Mouse (Mus musculus) regulatory T cell (primary cell): ENCODE results near the gene Gstp1.
"Not testable (repeated sequence)": the region's sequence is repeated elsewhere in the genome, so short reads cannot be mapped to it uniquely, and the experiment has no call there.

ENCODE experiments used
- in situ Hi-C: fragments of 300-600 bp; cut with MboI, MseI; formaldehyde crosslinking; loops from one replicate; pipeline ENCODE4 v1.15.1; 2025; ENCODE audit warnings: high pct_unique_total_duplicates

Gstp1 gene

GRCm38 (mm10) chr19:4037788-4038232, at the start of gene Gstp1:
TSS of gene Gstp1 (minus strand) at chr19:4037985.
- in situ Hi-C loops, result no loop called here

- in situ Hi-C loops, result no loop called here
These were observed 49.3 kb upstream of the Gstp1 start for GRCm38 (mm10) chr19:4087090-4087489.

GRCm38 (mm10) chr19:4086156-4086555, 48.4 kb upstream of the Gstp1 start:
- in situ Hi-C loops, result no loop called here

- in situ Hi-C loops, result no loop called here
These were observed 47.2 kb upstream of the Gstp1 start for GRCm38 (mm10) chr19:4084984-4085383.

- in situ Hi-C loops, result no loop called here
These were observed 46.0 kb upstream of the Gstp1 start for GRCm38 (mm10) chr19:4083826-4084225.

- in situ Hi-C loops, result no loop called here
These were observed 45.5 kb upstream of the Gstp1 start for GRCm38 (mm10) chr19:4083316-4083715.

GRCm38 (mm10) chr19:4082219-4082965, 44.6 kb upstream of the Gstp1 start:
- in situ Hi-C loops, result no loop called here

- in situ Hi-C loops, result no loop called here
These were observed 43.6 kb upstream of the Gstp1 start, which contains the start of gene Cabp2 for GRCm38 (mm10) chr19:4081394-4081793. TSS of gene Cabp2 (plus strand) at chr19:4081578.

GRCm38 (mm10) chr19:4080511-4081009, 42.8 kb upstream of the Gstp1 start:
- in situ Hi-C loops, result no loop called here

GRCm38 (mm10) chr19:4079594-4079993, 41.8 kb upstream of the Gstp1 start:
- in situ Hi-C loops, result no loop called here

- in situ Hi-C loops, result no loop called here
These were observed 37.7 kb upstream of the Gstp1 start for GRCm38 (mm10) chr19:4075531-4075930.

- in situ Hi-C loops, result no loop called here
These were observed 35.1 kb upstream of the Gstp1 start for GRCm38 (mm10) chr19:4072706-4073424.

- in situ Hi-C loops, result no loop called here
These were observed 33.6 kb upstream of the Gstp1 start for GRCm38 (mm10) chr19:4071406-4071805.

- in situ Hi-C loops, result no loop called here
These were observed 33.0 kb upstream of the Gstp1 start for GRCm38 (mm10) chr19:4070756-4071155.

- in situ Hi-C loops, result no loop called here
These were observed 32.5 kb upstream of the Gstp1 start for GRCm38 (mm10) chr19:4070311-4070710.

- in situ Hi-C loops, result no loop called here
These were observed 31.1 kb upstream of the Gstp1 start for GRCm38 (mm10) chr19:4068717-4069410.

- in situ Hi-C loops, result not testable (repeated sequence)
These were observed 30.5 kb upstream of the Gstp1 start for GRCm38 (mm10) chr19:4068242-4068641.

- in situ Hi-C loops, result no loop called here
These were observed 29.1 kb upstream of the Gstp1 start for GRCm38 (mm10) chr19:4066877-4067276.

GRCm38 (mm10) chr19:4066280-4066679, 28.5 kb upstream of the Gstp1 start:
- in situ Hi-C loops, result no loop called here

GRCm38 (mm10) chr19:4064501-4064900, 26.7 kb upstream of the Gstp1 start:
- in situ Hi-C loops, result not testable (repeated sequence)

GRCm38 (mm10) chr19:4063357-4063756, 25.6 kb upstream of the Gstp1 start:
- in situ Hi-C loops, result not testable (repeated sequence)

GRCm38 (mm10) chr19:4060899-4061465, 23.2 kb upstream of the Gstp1 start:
- in situ Hi-C loops, result no loop called here
